Mouse (Mus musculus) embryo, embryonic 11 days (tissue): ENCODE results near the gene Ints5.
A peak's percentile ranks its signal among the peaks of the same experiment; 100 is the strongest.
"Not testable (repeated sequence)": the region's sequence is repeated elsewhere in the genome, so short reads cannot be mapped to it uniquely, and the experiment has no call there.

Source experiments
- DNase-seq: peaks from one replicate; pipeline ENCODE4 v3.0.0-alpha.2; 2015

Ints5 gene

DNA sequence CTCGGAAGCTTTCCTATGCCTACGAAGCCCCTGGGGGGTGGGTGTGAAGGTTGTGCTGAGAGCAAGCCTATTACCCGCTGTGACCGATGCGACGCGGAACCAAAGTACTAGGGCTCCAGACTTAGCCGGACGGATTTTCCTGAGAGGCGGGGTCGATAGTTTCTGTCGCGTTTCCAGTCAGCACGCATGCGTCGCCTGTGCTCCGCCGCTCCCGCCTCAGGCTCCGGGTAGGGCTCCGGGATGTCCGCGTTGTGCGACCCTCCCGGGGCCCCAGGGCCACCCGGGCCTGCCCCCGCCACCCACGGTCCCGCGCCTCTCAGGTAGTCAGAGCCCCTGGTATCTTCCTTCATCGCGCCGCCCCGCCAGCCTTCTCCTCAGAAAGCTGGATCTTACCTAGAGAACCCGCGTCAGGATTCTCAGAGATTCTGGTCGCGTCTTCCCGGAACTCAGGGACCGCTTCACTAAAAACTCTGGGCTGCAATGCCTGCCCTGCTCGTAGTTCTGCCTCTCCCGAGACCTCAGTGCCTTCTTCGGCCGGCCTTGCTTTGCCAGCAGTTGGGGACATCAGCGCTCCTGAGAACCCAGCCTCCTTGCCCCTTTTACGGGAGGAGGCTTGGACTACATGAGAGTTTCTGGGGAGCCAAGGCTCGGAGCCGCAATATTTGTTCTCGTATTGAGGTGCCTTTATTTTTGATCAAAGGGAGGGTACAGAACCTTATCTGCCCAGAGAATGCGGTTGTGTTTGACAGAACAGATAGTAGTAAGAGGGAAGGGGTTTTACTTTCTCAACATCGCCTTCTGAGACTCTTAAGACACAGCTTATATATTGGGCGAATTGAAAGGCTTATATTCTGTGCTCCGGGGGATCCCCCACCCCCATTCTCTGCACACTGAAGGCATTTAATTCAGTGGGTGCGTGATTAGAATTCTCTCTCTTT is at the start of gene Ints5:
Gene Ints5 (plus strand): TSS at position 177 of the 938 bp plus-strand sequence.
- DNase-seq, result peak; percentile 93

GRCm38 (mm10) chr19:8844371-8845129 is 48.3 kb upstream of the Ints5 start:
- peak; percentile 88 for DNase-seq

GRCm38 (mm10) chr19:8848356-8848755 is 44.4 kb upstream of the Ints5 start:
- DNase-seq, result no peak

- peak; percentile 61 for DNase-seq
Observed at GRCm38 (mm10) chr19:8850402-8850901, 42.4 kb upstream of the Ints5 start, which contains the start of gene Lrrn4cl. Lrrn4cl (plus strand) TSS chr19:8850768.

- DNase-seq, result no peak
Observed at GRCm38 (mm10) chr19:8851639-8852038, 41.2 kb upstream of the Ints5 start.

DNA sequence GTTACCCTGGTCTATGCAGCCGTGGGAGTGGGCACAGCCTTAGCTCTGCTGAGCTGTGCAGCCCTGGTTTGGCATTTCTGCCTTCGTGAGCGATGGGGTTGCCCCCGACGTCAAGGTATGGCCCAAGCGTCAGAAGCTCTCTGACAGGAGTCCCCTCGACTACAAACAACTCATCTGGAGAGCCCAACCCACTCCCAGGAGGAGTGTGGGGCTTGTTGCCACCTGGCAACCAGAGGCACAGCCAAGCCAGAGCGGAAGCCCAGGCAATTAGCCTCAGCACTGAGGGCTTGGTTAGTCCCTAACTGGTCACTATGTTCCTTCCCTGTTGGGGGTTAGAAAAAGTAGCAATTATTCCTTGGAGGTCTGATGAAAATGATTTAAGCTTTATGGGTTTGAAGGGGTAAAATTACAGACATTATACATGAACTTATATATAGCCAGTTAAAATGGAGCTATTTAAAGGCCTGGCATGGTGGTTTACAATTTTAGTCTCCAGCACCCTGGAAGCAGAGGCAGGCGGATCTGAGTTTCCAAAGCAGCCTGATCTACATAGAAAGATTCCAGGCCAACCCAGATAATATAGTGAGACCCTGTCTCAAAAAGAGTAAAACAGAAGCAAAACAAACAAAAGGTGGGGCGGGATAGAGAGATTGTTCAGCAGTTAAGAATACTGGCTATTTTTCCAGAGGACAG is 40.4 kb upstream of the Ints5 start:
- DNase-seq, result no peak

GRCm38 (mm10) chr19:8853117-8853516 is 39.7 kb upstream of the Ints5 start:
- no peak for DNase-seq

- DNase-seq, result peak; percentile 55
Observed at GRCm38 (mm10) chr19:8857689-8858088, 35.1 kb upstream of the Ints5 start.

GRCm38 (mm10) chr19:8859018-8859417 is 33.8 kb upstream of the Ints5 start:
- peak; percentile 31 for DNase-seq

GRCm38 (mm10) chr19:8864265-8864664 is 28.5 kb upstream of the Ints5 start:
- DNase-seq, result no peak

GRCm38 (mm10) chr19:8870381-8870780 is 22.4 kb upstream of the Ints5 start:
- DNase-seq, result not testable (repeated sequence)

GRCm38 (mm10) chr19:8870838-8871237 is 22.0 kb upstream of the Ints5 start:
- DNase-seq, result no peak

- DNase-seq, result peak; percentile 96
Observed at GRCm38 (mm10) chr19:8871267-8872186, 21.3 kb upstream of the Ints5 start, which contains the start of gene Ubxn1. Ubxn1 (plus strand) TSS chr19:8871496.

DNA sequence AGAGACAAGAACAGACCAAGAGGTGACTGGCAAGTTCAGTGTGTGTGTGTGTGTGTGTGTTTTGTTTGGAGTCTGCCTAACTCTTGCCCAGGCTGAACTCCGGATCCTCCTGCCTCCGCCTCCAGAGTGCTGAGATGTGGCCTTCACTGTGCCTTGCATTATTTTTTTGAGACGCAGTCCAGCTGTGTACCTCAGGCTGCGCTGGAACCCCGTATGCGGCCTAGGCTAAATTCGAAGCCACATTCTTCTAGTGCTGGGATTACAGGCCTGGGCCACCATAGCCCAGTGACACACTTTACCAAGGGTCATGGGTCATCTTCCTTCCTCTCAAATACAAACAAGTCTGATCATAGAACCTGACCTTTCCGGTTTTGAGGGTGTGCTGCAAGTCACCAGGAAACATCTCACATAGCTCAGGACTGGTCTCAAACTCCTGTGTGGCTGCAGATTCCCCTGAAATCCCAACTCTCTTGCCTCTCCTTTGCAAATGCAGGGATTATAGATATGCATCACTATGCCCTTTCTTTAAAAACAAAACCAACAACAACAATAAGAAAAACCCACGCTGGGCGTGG is 20.5 kb upstream of the Ints5 start:
- no peak for DNase-seq

- no peak for DNase-seq
Observed at GRCm38 (mm10) chr19:8875031-8875430, 17.8 kb upstream of the Ints5 start.

GRCm38 (mm10) chr19:8880311-8881033 is 12.3 kb upstream of the Ints5 start, which contains the start of gene Uqcc3:
Uqcc3 (minus strand) TSS chr19:8880923.
- DNase-seq, result peak; percentile 95

- DNase-seq, result no peak
Observed at GRCm38 (mm10) chr19:8881034-8881392, 11.8 kb upstream of the Ints5 start.

- no peak for DNase-seq
Observed at GRCm38 (mm10) chr19:8883616-8884015, 9.2 kb upstream of the Ints5 start, which contains the start of the genes Lbhd1 and Gm49403. Lbhd1 (plus strand) TSS chr19:8883732. Gm49403 (plus strand) TSS chr19:8883930.

- DNase-seq, result no peak
Observed at GRCm38 (mm10) chr19:8886916-8887584, 5.8 kb upstream of the Ints5 start.
